Mouse (Mus musculus): ENCODE results near the gene Olfr1337.
"Not testable (repeated sequence)": the region's sequence is repeated elsewhere in the genome, so short reads cannot be mapped to it uniquely, and the experiment has no call there.

Olfr1337 gene

GRCm38 (mm10) chr4:118782486-118782885 lies at the start of gene Olfr1337:
Gene Olfr1337, minus strand, starts transcription at chr4:118782586.
- DNase-seq: no peak

- DNase-seq: no peak
Observed at GRCm38 (mm10) chr4:118818921-118819320, 36.5 kb upstream of the Olfr1337 start.

- no peak for DNase-seq
Observed at GRCm38 (mm10) chr4:118809844-118810243, 27.5 kb upstream of the Olfr1337 start, which contains the start of gene Olfr1335. Gene Olfr1335, minus strand, starts transcription at chr4:118809944.

GRCm38 (mm10) chr4:118792796-118793195 lies 10.4 kb upstream of the Olfr1337 start:
- DNase-seq: not testable (repeated sequence)

- no peak for DNase-seq
Observed at GRCm38 (mm10) chr4:118758637-118759036, 23.7 kb downstream of the Olfr1337 start, which contains the start of gene Olfr1338. Gene Olfr1338, minus strand, starts transcription at chr4:118758737.

GRCm38 (mm10) chr4:118741881-118742280 lies 40.5 kb downstream of the Olfr1337 start:
- DNase-seq: no peak

GRCm38 (mm10) chr4:118740988-118741698 lies 41.2 kb downstream of the Olfr1337 start:
- DNase-seq: no peak

GRCm38 (mm10) chr4:118739574-118739973 lies 42.8 kb downstream of the Olfr1337 start:
- no peak for DNase-seq

- DNase-seq: no peak
Observed at GRCm38 (mm10) chr4:118731875-118732274, 50.5 kb downstream of the Olfr1337 start, which contains the start of gene Olfr1339. Gene Olfr1339, plus strand, starts transcription at chr4:118732175.

All from kidney, postnatal 4 days (tissue).